Mouse (Mus musculus): Measurements from ENCODE around the gene Tmem178b.

Gene Tmem178b

GRCm38 (mm10) chr6:40091250-40091651 lies 218.2 kb downstream of the Tmem178b start:
- DNase-seq (ENCODE audit: low read depth), result no peak

GRCm38 (mm10) chr6:40098498-40098897 lies 225.4 kb downstream of the Tmem178b start:
- DNase-seq (ENCODE audit: low read depth), result no peak

- DNase-seq (ENCODE audit: low read depth), result no peak
Observed at GRCm38 (mm10) chr6:40101785-40102184, 228.7 kb downstream of the Tmem178b start.

GRCm38 (mm10) chr6:40102863-40103262 lies 229.8 kb downstream of the Tmem178b start:
- no peak for DNase-seq (ENCODE audit: low read depth)

DNA sequence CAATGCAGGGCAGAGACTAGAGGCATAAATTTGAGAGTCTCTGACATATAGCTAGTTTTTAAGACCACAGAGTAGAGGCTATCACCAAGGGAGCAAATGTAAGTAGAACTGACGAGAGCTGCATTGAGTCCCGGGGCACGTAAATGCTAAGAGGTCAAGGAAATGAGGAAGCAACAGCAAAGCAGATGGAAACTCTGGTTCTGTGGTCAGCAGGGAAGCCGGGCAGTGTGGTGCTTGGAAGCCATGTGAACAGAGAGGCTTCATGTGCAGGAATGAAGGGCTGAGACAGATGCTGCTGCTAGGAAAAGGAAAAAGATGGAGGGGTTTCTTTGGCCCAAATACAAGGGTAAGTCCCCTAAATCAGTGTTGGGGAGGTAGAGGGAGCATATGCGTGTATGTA lies 237.0 kb downstream of the Tmem178b start:
- DNase-seq (ENCODE audit: low read depth), result no peak

- DNase-seq (ENCODE audit: low read depth), result no peak
Observed at GRCm38 (mm10) chr6:40110729-40111128, 237.7 kb downstream of the Tmem178b start.

GRCm38 (mm10) chr6:40112488-40112887 lies 239.4 kb downstream of the Tmem178b start:
- DNase-seq (ENCODE audit: low read depth), result no peak

DNA sequence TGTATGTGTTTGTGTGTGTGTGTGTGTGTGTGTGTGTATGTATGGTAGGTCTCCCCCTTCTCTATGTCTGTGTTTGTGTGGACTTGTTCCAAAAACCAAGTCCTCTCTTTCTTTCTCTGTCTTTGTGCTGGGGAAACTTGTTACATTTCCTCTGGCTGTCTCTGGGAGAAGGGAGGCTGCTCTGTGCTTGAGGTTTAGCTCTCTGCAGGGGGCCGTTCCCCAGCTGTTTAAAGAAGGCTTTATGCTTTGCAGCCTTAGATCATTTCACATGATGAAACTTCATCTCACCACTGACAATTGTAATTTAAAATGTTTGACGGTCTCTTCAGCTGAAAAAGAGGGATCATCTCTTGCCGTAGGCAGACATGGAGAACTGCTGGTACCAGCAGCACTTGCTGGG lies 243.2 kb downstream of the Tmem178b start:
- no peak for DNase-seq (ENCODE audit: low read depth)

- DNase-seq (ENCODE audit: low read depth), result no peak
Observed at GRCm38 (mm10) chr6:40120176-40120575, 247.1 kb downstream of the Tmem178b start.

DNA sequence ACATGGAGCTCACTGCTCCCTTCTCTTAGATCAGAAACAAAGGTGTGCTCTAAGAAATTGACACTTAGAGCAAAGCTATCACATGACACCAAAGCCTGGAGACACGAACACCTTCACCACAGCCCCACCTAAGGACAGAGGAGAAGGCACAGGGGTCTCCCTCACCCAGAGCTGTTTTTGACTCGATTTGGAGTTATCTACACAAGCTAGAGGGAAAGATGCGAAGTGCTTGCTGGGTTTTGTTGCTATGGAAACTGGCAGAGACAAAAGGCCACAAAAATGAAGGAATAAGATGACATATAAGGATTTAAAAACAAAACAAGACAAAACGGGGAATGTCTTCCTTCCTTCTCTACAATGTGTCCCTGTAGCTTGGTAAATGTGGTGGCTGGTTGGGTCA lies 248.4 kb downstream of the Tmem178b start:
- no peak for DNase-seq (ENCODE audit: low read depth)

- no peak for DNase-seq (ENCODE audit: low read depth)
Observed at GRCm38 (mm10) chr6:40123070-40123690, 250.1 kb downstream of the Tmem178b start.

GRCm38 (mm10) chr6:40123960-40124359 lies 250.9 kb downstream of the Tmem178b start:
- DNase-seq (ENCODE audit: low read depth), result no peak

DNA sequence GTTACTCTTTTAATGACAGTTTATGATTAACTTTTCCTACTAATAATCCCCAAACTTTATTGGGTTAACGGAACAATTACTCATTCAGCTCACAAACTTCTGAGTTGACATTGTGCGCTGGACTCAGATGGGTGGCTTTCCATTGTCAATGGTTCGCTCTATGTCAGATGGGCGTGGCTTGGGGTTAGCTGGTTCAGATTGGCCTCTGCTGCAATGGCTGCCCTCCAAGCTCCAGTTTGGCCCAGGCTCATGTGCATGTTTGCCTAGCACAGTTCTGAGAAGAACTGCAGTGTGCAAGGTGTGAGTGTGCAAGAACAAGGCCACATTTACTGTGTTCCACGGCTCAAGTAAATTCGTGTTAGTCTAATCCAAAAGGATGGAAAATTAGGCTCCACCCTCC lies 255.6 kb downstream of the Tmem178b start:
- DNase-seq (ENCODE audit: low read depth), result no peak

GRCm38 (mm10) chr6:40131936-40132335 lies 258.9 kb downstream of the Tmem178b start:
- no peak for DNase-seq (ENCODE audit: low read depth)

- no peak for DNase-seq (ENCODE audit: low read depth)
Observed at GRCm38 (mm10) chr6:40133436-40133835, 260.4 kb downstream of the Tmem178b start.

DNA sequence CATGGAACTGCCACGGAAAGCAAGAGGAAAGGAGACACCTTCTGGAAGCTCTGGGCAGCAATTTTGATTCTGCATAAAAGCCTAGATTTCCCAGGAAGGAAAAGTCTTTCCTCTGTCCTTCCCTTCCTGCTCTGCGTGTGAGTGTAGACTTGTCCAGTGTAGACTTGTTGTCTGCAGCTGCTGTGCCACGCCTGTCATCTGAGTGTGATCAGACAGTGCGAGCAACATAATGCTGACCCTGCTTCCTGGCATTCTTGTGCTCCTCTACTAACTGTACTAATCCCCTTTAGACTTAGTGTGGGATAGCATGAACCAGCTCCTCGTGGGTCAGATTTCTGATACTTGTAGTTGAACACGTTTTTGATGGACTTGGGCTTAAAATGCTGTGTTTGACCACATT lies 262.6 kb downstream of the Tmem178b start:
- no peak for DNase-seq (ENCODE audit: low read depth)

DNA sequence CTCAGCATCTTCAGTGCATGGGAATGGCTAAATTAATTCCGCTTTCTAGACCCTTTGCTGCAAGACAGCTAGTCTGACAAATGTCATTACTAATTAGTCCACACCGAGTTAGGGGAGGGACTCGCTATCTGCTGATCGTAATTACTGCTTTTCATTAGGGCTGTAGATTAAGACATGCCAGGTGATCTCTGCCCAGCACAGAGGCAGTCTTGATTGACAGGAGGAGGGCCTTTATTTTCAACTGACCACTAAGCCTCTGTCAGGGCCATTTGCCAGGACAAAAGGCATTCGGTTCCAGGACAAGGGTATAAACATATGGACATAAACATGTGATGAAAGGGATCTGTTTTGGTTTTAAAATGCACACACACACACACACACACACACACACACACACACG lies 264.3 kb downstream of the Tmem178b start:
- no peak for DNase-seq (ENCODE audit: low read depth)

DNA sequence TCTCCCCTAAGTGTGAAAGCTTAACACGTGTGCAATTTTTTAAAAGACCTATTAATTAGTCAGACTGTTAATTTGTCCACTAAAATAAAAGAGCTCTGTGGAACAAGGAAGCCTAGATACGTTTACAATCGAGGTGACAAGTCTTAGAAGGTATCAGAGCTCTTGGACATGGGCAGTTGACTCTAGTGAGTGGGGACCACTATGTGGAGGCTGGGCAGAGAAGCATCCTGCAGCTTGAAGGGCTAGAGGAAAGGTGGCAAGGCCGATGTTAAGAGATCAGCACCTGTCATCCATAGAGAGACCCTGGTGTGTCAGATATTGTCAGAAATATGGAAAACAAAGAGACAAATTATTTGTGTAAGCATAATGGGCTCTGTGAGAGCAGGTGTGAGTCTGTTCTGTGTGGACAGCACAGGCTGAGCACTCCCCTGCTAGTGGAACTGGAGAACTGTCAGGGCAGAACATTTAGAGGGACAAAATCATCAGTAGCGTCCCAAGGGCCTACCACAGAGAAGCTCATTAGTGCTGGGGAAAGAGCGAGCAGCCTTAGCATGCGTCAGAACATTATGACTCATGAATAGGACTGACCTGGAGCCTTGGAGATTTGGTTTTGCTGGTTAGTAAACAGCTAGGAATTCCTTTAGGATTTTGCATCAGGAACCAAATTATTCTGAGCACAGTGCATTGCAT lies 264.9 kb downstream of the Tmem178b start:
- DNase-seq (ENCODE audit: low read depth), result no peak

DNA sequence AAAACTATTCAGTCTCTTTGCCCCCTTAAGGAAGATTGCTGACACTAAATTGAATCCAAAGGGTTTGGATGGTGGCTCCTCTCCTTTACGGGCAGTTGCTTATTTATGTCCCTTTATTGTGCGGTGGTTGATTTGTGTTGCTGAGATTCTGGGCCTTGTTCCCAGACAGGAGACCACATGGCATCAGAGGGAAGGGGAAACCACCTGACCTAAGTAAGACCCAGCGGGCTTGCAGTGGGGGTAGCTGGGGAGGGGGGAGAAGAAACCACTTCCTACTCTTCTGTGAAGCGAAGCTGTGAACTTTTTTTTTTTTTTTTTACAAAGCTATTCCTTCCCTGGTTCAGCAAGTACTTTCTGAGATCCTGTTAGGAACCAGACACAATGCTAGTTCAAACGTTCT lies 269.5 kb downstream of the Tmem178b start:
- no peak for DNase-seq (ENCODE audit: low read depth)

GRCm38 (mm10) chr6:40144371-40144770 lies 271.3 kb downstream of the Tmem178b start:
- no peak for DNase-seq (ENCODE audit: low read depth)

DNA sequence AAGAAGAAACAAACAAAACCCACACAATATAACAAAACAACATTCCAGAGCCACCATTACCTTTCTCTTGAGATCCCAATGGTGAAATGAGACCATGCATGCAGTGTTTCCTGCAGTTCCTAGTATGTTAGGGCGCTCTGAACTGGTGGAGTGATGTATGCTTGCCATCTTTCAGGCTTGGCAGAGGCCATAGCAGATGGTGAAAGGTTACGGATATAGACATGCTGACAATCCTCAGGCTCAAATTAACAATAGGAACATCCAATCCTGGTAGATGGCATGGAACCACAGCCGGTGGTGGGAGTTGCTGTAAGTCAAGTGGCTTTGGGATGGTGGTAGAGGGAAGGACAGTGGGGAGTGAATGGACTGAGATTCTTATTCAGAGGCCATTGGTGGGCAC lies 272.5 kb downstream of the Tmem178b start:
- no peak for DNase-seq (ENCODE audit: low read depth)

DNA sequence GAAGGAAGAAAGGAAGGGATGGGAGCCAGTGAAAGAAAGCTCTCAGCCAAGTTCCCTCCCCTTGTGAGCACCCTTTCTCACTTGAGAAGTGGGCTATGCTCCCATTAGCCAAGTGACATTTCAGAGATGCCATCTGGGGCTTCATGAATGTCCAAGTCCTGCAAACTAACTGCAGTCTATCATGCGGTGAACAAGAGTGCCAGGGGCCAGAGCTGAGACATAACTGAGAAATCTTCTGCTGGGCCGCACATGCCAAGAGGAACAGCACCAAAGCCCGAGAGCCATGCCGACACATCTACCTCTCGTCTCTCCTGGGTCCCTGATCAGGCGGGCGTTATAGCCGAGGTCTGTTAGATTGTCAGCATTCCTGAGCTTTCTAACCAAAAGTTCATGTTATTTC lies 279.2 kb downstream of the Tmem178b start:
- DNase-seq (ENCODE audit: low read depth), result no peak

DNA sequence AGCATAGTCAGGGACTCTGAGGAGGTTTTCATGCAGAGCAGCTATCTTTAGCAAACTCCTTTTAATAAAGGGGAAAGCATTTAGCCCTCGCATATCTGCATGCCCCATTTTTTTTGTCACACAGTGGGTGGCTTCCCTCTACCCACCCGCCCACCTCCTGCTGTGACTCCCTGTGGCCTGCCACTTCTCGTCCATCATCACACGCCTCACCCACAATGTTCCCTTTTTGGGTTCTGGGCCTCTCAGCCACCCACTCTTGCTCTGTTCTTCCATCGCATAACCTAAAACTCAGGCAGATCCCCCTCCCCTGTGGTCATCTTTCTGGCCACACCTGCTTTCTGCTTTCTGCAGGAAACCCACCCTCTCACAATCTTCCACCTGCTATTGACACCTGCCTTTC lies 288.3 kb downstream of the Tmem178b start:
- DNase-seq (ENCODE audit: low read depth), result no peak

DNA sequence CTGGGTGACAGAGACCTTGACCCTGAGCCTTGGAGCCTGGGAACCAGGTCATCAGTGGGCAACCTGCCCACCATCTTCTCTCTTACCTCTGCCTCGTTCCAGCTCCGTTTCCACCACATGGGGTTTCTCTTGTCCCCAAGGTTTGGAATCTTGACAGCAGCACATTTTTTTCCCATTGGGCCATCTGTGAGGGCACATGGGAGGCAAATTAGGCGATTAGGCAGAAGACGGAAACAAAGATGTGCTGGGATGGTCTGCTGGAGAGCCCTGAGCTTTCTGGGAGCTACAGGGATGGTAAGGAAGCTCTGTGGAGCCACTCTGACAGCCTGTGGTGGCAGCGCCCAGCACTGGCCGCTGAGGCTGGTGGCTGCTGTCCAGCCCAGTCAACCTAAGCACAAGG lies 300.5 kb downstream of the Tmem178b start:
- DNase-seq (ENCODE audit: low read depth), result no peak
